Mouse (Mus musculus) NIH3T3 (cell line): ENCODE data around the gene Cmc4.

Experiments used
- DNase-seq: peaks from one replicate; pipeline ENCODE4 v3.0.0-alpha.2; 2012; ENCODE audit warnings: low read depth

Gene Cmc4

DNA sequence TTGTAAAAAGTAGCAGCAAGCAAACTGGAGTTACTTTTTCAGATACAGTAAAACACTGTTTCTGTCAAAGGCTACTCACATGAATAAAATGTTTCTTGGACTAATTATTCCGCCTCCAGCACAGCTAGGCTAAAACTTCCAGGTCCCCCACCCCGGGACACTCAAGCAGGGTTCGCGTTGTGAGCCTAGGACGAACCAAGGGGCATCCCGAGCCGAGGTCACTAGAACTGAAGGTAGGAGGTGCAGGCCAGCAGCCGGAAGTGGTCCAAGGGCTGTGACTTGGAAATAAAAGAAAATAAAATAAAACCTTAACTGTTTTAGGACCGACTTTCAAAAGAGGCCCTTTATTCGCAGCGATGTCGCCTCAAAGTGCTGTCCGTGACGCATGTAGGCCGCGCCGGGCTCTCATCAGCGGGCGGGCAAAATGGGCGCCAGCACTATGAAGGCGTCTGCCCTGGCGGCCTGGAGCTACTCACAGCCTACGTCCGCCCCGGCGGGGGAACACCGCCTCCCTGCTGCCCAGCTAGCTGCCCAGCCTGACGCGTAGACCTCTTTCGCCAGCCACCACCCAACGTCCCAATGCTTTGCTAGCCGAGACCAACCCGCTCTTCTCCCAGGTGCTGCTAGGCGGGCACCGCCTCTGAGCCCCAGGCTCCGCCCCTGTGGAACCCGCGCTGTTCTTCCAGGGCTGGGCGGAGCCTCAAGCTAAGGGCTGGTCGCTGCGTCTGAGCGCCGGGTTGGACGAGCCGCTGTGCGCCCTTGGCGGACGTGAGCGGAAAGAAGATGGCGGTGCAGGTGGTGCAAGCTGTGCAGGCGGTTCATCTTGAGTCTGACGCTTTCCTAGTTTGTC lies at the start of gene Cmc4, which contains the start of the genes Mtcp1 and Brcc3:
Gene Cmc4, minus strand, starts transcription at position 649 of the 850 bp plus-strand sequence.
Gene Mtcp1, minus strand, starts transcription at position 653 of the 850 bp plus-strand sequence.
Gene Brcc3, plus strand, starts transcription at position 693 of the 850 bp plus-strand sequence.
- peak; percentile 94 for DNase-seq

- no peak for DNase-seq
Observed at GRCm38 (mm10) chrX:75454597-75454996, 38.2 kb upstream of the Cmc4 start.

GRCm38 (mm10) chrX:75409711-75410110 lies 6.7 kb downstream of the Cmc4 start:
- peak; percentile 74 for DNase-seq

DNA sequence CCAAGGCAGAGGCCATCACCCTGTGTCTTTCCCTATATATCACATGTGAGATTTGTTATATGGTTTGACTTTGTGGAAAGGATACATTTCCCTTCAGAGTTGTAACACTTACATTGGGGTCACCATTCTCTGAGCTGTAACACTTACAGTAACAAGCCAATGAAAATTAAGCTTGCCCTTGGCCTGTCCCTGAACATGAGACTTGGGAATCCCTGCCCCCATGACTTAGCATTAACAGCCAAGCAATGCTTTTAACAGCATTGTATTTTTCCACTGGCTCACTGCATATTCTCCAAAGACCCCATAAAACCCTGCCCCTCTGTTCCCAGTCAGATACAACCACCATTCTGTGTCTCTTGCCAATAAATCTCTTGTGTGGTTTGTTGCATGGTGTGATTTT lies 13.0 kb downstream of the Cmc4 start:
- no peak for DNase-seq

GRCm38 (mm10) chrX:75402668-75403067 lies 13.7 kb downstream of the Cmc4 start:
- no peak for DNase-seq

DNA sequence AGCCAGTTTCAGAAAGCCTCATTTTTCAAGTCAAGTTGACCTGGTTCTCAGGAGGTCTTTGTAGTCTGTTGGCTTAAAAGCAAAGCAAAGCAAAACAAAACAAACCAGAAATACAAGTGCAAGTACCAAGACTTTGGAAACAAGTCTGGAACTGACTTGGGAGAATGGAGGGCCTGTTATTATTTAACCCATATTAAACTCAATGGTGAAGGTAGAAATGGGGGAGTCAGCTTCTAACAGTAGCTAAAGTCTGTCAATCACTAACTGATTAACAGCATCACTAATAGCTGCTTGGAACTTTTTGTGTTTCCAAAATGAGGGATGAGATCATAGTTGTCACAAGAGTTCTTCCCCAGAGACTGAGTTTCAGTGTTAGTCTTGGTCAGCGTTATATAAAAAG lies 16.9 kb downstream of the Cmc4 start:
- no peak for DNase-seq

GRCm38 (mm10) chrX:75382195-75382771 lies 34.1 kb downstream of the Cmc4 start, which contains the start of the genes Fundc2 and F8:
Gene Fundc2 (plus strand): TSS chrX:75382399.
Gene F8 (minus strand): TSS chrX:75382615.
- DNase-seq: peak; percentile 90

GRCm38 (mm10) chrX:75381699-75382098 lies 34.7 kb downstream of the Cmc4 start:
- DNase-seq: peak; percentile 4

GRCm38 (mm10) chrX:75381176-75381575 lies 35.2 kb downstream of the Cmc4 start:
- DNase-seq: peak; percentile 54

DNA sequence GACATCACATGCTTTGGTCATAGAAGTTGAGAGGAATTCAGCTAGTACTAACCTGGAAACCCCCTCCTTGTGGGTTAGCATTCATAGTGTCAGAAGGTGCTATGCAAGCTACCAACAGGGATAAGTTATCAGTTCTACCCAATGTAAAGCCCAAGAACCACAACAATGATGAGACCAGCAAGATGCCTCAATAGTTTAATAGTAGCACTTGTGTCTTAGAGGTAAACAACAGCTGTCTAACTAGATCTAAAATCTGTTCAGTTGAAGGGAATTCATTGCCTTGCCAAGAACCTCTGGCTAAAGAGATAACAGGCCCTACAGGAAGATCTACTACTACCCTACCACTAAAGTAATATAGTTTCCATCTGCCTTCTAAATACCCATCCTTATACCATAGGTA lies 39.6 kb downstream of the Cmc4 start:
- no peak for DNase-seq

DNA sequence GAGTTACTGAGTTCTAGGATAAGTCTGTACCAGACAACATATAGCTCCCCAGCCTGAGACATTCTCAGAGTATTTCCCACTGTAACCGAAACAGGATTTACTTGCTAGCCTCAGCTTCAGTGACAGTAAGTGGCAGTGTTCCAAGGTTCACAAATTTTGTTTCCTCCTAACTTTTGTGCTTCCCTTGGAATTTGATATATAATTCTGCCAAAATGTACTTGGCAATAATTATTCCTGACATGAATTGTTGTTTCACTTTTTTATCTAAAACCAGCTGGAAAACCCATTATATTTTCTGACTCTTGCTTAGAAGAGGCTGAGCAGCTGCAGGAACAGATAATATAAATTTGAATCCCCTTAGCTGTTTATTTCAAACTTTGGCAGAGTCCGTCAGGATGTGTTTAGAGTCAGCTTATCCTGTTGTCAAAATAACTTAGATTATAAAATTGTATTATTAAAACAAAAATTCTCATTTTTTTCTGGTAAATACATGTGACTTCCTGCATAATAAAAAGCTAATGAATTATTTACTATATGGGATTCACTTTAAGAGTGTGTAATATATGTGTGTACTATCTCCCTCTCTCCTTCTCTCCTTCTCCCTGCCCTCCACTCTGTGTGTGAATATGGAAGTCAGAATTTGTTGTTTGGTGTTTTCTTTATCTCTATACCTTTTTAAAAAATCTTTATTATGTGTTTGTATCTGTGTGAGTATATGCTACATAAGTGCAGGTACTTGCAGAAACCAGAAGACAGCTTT lies 43.5 kb downstream of the Cmc4 start:
- no peak for DNase-seq

DNA sequence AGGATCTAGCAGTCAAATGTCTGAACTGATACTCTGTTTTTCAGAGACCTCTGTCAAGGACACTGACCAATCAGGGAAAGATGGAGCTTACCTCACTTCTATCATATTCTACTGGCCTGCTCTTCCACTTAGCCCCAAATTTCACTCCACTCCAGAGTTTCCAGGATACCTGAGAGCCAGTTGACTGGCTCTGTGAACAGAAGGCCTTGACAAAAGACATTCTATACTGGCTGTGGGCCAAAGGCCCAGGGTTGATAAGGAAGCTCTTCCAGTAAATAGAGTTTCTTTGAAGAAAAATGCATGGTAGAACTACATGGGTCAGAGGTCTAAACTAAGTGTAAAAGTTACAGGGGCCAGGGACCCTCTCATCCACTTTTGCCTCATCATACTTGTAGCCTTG lies 46.2 kb downstream of the Cmc4 start:
- DNase-seq: no peak
